Mouse (Mus musculus): ENCODE measurements around the gene Cacng8.

- TF ChIP-seq POLR2A (IDR thresholded peaks at IDR 0.05; ENCODE audit: low read depth, low read length) (no peak), CTCF (IDR thresholded peaks at IDR 0.05; ENCODE audit: extremely low read depth, insufficient read depth, insufficient read length, insufficient replicate concordance) (no peak)
Observed at GRCm38 (mm10) chr7:3419941-3420340, 29.5 kb downstream of the Cacng8 start.
